Mouse (Mus musculus) kidney, adult 8-10 months (tissue): ENCODE results near the gene Tm4sf20.

Experiments used
- DNase-seq, 2 experiments: peaks; one replicate each; pipeline ENCODE4 v3.0.0; 2022

The Tm4sf20 gene

DNA sequence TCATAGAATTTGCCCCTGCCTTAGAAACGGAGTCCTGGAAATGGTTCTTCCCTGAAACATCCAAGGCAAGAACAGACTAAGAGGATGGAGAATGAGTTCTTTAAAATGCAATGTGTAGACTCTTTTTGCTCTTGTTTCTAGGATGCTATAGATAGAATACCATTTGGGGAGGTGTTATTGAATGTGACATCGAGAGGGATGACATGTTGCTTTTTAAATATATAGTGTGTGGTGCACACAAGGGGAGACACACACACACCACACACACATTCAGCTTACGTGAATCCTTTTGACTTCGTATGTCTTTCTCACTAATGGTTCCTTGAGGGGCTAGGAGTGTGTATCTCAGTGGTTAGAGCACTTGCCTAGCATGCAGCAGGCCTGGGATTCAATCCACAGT is 7.0 kb upstream of the Tm4sf20 start:
- DNase-seq, result no peak

DNA sequence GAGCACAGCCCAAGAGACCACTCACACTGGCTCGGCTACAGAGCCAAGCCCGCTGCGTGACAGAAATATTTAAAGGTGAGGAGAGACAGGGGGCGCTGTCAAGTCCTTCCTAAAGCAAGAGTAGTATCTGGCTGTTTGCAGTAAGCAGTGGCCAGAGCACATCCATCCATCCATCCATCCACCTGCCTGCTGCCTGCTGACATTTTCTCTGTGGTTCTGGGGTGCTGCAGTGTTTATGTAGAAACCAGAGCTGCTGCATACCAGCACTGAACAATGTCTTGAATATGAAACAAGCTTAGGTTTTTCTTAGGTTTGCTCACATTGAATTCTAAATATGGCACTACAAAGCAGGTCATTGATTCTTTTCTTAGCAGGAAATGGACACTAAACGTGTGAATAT is 4.9 kb upstream of the Tm4sf20 start:
- DNase-seq, result no peak

DNA sequence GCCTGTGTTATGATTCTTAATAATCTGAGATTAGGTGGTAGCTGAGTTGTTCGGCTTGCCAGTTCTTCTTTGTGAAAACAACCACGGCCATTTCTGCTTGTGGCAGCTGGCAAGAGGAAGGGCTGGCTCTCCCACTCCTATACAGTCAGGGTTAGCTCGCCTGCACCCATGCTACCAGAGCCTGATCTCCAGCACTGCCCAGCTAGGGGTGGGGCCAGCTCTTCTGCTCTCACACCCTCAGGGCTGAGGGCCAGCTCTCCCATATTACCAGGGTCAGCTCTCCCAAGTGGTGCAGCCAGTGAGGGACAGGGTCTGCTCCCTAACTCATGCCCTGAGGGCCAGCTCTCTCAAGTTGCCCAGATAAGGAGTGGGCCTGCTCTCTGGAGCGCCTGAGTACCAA is 4.2 kb upstream of the Tm4sf20 start:
- DNase-seq, result no peak

DNA sequence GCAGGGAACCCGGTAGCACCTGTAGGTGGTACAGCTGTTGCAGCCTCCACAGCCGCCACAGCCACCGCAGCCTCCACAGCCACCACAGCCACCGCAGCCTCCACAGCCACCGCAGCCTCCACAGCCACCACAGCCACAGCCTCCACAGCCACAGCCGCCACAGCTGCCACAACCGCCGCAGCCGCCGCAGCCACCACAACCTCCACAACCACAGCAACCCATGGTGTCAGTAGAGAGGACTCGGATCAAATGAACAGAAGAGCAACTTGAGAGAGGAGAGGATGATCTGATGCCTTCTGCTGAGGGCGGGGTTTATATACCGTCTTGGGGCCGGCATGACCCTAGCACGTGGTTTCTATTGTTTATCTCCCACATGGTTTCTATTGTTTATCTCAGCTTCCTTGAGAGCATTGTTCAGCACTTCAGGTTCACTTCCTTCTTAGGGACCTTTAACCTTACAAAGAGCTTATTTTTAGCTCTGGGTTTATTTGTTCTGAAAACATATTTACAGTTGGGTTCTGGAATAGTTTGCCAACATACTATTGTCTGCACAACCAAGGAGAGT is 2.8 kb upstream of the Tm4sf20 start, which contains the start of gene Gm47791:
Gene Gm47791 (minus strand): TSS at position 222 of the 565 bp plus-strand sequence.
- no peak for DNase-seq

DNA sequence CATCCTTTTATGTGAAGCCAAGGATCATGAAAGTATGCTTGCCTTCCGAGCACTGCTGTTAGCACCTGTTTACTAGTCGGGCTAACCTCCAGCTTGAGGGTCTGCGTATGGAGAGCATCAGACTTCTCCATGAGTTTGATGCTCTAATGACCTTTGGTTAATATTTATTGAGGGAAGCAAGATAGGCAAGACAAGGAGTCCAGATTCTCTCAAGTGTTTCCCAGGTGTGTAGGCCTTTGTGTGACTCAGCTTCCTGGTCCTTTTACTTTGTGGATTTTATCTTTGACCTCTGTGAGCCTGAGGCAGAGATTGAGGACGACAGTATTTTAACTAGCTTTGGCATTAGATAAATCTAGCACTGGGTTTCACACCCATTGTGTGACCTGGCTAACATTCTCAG is 1.6 kb downstream of the Tm4sf20 start:
- no peak for DNase-seq

DNA sequence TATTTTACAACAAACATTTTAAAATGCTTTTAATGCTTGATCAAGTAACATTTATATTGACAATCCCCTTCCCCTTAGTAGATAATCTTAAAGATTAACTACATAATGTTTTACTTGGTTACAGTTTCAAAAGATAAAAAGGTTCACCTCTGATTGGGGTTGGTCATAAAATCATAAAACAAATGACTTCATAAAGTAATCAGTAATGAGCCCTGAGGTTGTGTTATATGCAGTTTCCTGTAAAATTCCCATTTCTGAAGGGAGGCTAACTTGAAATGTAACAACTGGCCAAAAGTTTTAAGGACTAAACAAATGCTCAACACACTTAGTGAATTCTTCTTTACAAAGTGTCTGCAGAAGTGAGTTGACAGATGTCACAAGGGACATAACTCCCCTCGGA is 2.0 kb downstream of the Tm4sf20 start:
- no peak for DNase-seq

DNA sequence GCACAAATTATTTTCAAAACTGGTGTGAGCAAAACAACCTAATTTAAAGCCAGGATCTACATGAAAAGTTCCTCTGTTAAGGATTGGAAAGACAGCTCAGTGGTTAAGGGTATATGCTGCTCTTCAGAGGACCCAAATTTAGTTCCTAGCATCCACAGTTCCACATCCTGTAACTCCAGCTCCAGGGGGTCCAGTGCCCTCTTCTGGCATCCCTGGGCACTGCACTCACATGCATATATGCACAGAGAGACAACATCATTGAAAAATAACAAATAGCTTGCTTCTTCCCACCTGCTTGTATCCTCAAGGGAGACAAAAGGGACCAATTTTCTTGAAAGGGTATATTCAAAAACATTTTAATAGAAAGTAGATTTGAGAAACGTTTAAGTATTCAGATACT is 6.0 kb downstream of the Tm4sf20 start:
- no peak for DNase-seq

DNA sequence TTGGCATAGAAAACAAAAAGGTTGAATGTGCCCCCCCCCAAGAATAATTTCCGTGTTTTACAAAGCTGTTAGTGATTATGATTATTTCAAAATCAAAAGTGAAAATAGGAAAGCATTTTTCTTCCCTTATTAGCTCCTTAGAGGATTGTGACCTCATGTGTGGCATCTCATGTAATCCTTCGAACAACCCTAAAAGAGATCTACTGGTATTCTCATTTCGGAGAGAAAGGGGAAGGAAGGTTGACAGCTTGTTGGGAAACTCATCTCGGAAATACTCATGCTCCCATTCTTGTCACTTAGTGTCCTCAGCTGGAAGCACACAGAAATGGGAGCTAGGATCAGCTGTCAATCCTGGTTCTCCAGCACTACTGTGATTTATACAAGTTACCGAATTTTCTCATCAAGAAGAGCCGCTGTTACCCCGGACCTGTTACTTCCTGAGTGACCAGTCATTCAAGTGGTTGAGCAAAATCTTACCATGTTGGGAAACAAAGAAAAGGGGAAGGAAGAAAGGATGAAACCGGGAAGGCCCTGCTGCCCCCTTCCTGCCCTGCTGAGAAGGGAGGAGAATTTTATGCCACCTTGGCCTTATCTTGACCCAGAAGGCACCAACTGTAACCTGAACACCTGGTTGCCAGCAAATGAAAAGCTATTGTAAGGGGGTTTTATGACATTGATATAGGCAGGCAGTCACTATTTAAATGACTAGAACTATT is 6.6 kb downstream of the Tm4sf20 start:
- no peak for DNase-seq

DNA sequence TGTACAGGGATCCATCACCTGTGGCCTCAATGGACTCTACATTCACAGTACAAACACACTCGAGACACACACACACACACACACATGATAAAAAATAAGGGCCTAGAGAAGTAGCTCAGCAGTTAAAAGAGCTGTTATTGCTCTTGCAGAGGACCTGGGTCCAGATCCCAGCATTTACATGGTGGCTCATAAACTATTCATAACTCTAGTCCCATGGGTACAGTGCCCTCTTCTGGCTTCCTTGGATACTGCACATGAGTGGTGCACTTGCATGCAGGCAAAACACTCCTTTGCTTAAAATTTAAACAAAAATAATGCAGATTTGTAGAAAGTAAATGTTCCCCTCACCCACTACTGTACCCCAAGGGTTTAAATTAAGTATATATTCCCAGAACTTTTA is 8.7 kb downstream of the Tm4sf20 start:
- DNase-seq, result no peak

DNA sequence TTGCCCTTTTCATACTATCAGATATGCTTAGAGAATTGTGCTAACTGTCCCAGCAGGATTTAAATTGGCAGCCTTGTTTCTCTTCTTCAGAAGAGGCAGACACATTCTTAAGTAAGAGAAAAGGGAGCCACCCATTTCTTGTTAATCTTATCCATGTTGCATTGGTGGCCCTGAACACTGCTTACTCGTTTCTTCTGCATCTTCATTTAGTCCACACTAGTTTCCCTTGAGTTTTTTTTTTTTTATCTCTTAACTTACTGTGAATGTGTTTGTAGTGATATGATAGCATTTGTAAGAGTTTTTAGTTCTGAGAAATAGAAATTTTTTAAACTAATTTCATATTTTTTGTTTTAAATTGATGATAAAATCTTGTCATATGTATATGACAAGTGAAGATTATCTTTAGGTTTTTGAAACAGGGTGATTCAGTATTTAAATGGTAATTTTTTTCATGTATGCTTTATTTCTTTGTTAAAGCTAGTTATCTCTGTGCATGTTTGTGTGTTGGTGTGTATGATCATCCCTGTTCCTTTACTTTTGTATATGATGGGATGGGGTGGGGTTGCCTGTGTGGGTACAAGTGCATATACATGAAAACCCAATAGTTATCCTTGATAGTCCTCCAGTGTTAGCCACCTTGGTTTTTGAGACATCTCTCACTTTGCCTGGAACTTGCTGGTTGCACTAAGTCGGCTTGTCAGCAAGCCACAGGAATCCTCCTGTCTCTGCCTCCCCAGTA is 20.4 kb downstream of the Tm4sf20 start:
- DNase-seq, result no peak

DNA sequence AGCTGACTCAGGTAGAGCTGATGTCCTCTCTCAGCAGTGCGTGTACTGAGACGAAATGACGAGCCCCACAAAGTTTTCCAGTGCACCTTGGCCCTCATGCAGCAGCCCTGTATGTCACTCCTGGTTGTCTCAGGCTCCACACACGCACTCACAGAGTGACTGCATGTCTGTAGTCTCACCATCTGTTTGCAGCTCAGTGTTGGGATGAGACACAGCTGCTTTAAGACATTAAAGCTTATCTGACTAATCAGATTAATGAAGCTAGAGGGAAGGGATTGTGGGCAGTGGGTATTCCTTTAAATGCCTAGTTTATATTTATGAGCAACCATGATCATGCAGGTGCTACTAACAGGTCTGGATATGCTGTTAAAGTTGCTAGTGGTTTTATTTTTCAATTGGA is 21.9 kb downstream of the Tm4sf20 start:
- no peak for DNase-seq

DNA sequence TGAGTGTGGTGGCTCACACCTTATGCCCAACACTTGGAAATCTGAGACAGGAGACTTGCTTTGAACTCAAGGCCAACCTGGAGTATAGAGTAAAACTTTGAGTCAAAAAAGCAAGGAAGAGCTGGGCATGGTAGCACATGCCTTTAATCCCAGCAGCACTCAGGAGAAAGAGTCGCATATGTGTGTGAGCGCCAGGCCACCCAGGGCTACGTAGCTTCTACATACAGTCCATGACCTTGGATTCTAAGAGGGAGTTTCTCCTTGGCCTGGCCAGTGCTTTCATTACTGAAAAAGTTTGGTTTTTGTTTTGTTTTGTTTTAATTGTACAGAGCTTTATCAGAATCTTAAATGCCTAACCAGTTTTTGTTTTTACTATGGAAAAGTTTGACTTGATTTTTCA is 24.3 kb downstream of the Tm4sf20 start:
- no peak for DNase-seq

DNA sequence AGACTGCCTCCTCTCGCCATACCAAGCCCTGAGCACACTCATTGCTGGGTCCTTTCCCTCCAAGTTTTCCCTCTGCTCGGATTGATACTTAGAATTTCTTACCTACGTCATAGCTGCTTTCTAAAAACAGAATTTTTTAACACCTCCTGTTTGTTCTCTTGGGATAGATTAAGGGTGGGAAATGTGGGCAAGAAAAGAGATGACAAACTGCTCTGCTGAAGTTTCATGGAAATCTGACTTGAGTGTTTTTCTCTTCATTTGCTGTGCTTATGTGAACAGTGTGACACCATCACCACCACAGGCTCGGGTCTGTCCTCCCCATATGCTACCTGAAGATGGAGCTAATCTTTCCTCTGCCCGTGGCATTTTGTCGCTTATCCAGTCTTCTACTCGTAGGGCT is 26.7 kb downstream of the Tm4sf20 start:
- no peak for DNase-seq

DNA sequence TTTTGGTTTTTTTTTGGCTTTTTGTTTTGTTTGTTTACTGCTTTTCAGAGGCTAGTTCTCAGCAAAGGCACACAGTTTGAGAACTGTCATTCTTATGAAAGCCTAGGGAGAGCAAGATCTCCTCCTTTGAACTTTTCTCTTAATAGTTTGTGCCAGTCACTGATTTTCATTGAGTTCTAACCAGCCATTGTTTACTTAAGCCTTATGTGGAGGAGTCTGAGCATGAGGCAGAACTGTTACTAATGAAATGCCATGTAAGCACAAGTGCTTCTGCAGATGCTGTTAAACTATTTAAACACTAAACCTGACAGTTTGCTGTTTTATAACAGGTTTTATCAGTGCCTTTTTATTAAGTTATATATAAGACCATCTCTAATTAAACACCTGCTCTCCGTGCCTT is 30.2 kb downstream of the Tm4sf20 start:
- no peak for DNase-seq

DNA sequence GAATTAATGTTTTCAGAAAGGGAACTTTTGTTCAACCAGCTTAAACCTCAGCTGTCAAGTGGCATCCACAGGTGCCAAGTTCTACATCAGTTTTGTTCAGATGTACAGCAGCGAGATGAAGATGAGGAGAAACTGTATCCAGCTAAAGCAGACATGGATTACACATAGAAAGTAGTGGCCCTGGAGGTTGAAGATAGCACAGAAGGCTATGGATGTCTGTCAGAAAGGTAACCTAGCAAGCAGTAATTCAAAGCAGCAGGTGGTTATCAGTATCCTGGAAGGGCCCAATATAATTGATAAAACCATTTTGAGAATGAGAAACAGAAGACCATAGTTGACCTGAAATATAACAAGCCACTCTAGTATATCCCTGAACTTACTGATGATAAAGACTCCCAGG is 34.9 kb downstream of the Tm4sf20 start:
- DNase-seq, result no peak

DNA sequence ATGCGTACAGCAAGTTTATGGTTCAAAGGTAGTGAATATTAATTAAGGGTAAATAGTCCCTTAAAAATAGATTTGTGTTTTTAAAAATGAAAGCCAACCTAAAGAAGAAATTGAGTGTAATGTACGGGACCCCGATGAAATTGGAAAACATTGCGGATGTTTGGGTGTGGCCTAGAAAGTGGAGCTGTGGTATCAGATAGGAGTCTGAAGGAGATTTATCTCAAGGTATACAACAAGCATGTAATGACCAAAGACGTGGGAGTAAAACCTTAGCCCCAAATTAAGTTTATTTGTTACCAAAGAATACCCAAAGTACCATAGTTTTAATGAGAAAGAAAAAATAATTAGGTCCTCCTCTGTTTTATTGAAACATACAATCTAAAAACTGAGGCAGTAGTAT is 41.8 kb downstream of the Tm4sf20 start:
- DNase-seq, result no peak

DNA sequence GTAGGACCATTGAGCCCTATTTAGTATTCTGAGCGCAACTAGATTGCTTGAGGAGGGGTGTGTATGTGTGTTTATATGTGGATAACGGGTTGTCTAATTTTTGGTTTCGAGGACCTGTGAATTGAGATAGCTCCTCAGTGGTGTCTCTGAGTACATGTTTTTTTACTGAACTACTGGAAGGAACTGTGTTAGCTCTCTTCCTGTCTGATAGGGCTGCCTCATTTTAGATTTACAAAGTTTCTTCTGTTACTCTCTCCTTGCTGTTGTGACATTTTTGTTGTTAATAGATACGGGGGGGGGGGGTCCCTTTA is 42.4 kb downstream of the Tm4sf20 start:
- no peak for DNase-seq

DNA sequence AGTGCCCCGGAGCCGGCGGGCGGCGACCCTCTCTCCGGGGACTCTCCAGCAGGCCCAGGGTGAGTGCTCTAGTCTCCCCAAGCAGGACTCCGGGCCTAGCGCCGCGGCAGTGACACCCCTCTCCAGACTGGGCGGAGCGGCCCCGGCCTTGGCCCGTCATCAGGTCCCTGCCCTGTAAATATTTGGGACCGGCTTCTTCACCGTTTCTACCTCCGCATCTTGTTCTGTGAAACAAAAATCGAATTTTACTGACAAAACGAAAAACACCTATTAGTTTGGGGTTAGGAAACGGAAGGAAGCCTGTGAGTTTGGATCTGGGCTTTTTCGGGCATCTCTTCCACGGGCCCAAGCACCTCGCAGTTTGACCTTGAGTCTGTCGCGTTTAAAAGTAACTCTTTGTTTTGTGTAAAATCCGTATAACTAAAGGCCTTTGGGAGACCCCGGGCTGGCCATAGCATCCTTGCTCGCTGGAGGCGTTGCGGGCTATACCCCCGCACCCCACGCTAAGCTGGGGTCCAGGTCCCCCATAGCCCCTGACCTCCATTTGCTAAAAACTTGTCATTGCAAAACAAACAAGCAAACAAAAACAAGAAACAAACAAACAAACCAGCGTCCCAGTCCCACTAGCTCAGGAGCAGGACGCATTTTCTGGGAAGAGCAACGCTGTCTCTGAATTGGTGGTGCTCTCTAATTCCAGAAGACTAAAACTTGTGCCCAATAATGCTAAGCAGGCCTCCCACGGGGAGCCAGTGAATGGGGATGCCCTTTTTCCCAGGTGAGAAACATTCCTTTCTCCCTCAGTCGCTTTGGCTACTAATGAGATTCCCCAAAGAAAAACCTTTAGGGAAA is 43.0 kb downstream of the Tm4sf20 start:
- peak in 1 of 2 experiments; percentile 5 for DNase-seq

DNA sequence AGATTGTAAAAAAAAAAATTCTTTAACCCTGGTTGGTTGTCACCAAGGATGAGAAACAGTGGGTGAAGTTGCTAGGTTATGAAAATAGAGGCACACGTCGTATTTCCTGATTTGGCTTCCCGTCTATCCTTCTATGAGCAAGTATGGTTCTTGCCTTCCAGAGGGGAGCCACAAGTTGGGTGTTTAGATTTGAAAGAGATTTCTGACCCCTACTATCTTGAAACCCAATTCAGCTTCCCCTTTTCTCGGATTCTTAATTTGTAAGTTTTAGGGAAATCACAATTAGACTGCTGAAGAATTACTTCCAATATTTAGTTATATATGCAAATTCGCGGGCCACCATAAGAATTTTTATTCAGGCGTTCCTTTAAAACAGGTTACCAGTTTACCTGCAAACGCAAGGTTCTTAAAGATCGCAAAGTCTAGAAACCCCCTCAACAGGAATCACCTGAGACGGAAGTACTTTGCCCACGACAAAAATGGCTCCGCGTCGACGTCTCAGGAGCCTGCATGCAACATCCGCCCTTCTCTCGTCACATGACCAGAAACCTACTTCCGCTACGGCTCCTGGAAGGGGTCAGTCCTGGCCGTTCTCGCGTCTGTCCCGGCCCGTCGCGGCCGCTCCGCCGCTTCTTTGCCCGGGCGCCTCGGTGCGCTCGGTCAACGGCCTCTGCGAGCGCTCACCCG is 43.8 kb downstream of the Tm4sf20 start, which contains the start of gene Mff:
Gene Mff (plus strand): TSS at position 552 of the 687 bp plus-strand sequence.
- DNase-seq, result peak; percentile 92 to 93

DNA sequence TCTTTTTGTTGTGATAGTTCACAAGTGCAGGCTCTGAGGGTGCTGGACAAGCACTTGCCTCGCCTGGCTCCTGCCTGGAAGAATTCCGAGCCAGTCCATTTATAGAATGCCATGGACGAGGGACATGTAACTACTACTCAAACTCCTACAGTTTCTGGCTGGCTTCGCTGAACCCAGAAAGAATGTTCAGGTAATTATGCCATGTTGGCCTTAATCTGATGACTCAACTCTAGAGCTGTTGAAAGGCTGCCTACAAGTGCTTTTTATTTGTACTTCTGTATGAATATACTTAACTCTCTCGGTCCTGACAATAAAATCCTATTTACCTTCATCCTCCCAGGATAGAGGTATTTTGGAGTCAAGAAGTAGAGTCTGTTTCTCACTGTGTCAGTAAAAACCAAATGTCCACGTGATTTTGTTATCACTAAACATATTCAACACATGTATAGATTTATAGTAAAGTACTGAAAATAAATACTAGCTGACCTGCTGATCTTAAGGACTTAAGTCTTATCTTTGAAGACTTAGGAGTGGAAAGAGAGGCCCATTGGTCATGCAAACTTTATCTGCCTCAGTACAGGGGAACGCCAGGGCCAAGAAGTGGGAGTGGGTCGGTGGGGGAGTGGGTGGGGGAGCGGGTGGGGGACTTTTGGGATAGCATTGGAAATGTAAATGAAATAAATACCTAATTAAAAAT is 50.3 kb downstream of the Tm4sf20 start:
- no peak for DNase-seq
